Mouse (Mus musculus) testis, adult 2 months (tissue): ENCODE measurements around the gene Vegfa. TPM values are rescaled to one million over a fixed set of nuclear protein-coding genes. Genes with fewer than 3 reads are reported as not detected.

ENCODE experiments used
- H3K27ac ChIP-seq: fragments of 200-500 bp; 2 replicates; pipeline ENCODE4 v1.5.1; 2012; ENCODE audit warnings: low read depth, low read length; ENCODE audit not compliant: control insufficient read depth, insufficient read depth
- H3K27me3 ChIP-seq: fragments of 200-500 bp; 2 replicates; pipeline ENCODE4 v1.6.1; 2012; ENCODE audit warnings: mild to moderate bottlenecking, low read length, moderate library complexity; ENCODE audit not compliant: control insufficient read depth, insufficient read depth
- H3K36me3 ChIP-seq: fragments of 200-500 bp; 2 replicates; pipeline ENCODE4 v1.6.1; 2012; ENCODE audit warnings: mild to moderate bottlenecking, low read length; ENCODE audit not compliant: control insufficient read depth, insufficient read depth
- H3K4me1 ChIP-seq: fragments of 200-500 bp; 2 replicates; pipeline ENCODE4 v1.6.1; 2012; ENCODE audit warnings: low read length; ENCODE audit not compliant: control insufficient read depth, insufficient read depth
- H3K4me3 ChIP-seq: fragments of 200-500 bp; 2 replicates; pipeline ENCODE4 v1.5.1; 2012; ENCODE audit warnings: low read depth, mild to moderate bottlenecking, low read length, moderate library complexity, mixed read lengths; ENCODE audit not compliant: control insufficient read depth
- CTCF ChIP-seq: fragments of 200-500 bp; IDR thresholded peaks from 2 replicates; pipeline ENCODE4 v1.5.1; 2012; ENCODE audit warnings: low read depth, mild to moderate bottlenecking, inconsistent platforms, low read length, moderate library complexity; ENCODE audit not compliant: control insufficient read depth, insufficient read depth, insufficient replicate concordance
- POLR2A ChIP-seq: fragments of 200-500 bp; IDR thresholded peaks from 2 replicates; pipeline ENCODE4 v1.6.1; 2012; ENCODE audit warnings: low read depth, mild to moderate bottlenecking, inconsistent platforms, low read length, moderate library complexity; ENCODE audit not compliant: control insufficient read depth
- polyA plus RNA-seq: library from polyadenylated mRNA; depleted of rRNA; stranded (reverse); fragments of >200 nt; gene quantifications from 2 replicates; pipeline ENCODE4 v1.2.3, GENCODE M21; 2012

Gene Vegfa
- polyA plus RNA-seq, 1 experiment, result 13.2 TPM

GRCm38 (mm10) chr17:46012211-46012610 is 20.0 kb downstream of the Vegfa start:
- Histone ChIP-seq H3K4me1 (no peaks in the 10 kb centered on the region), H3K27ac (no peak overlapping the region), H3K27me3 (no peaks in the 10 kb centered on the region), H3K36me3 (no peaks in the 10 kb centered on the region), H3K4me3 (no peak overlapping the region)
- TF ChIP-seq POLR2A, result no peak
- no peak for TF ChIP-seq CTCF

GRCm38 (mm10) chr17:46010462-46010861 is 21.7 kb downstream of the Vegfa start:
- H3K27ac ChIP-seq, result no peak overlapping the region
- no peaks in the 10 kb centered on the region for H3K4me1 ChIP-seq
- H3K27me3 ChIP-seq, result no peaks in the 10 kb centered on the region
- no peak for TF ChIP-seq CTCF
- no peak overlapping the region for H3K4me3 ChIP-seq
- H3K36me3 ChIP-seq, result no peaks in the 10 kb centered on the region

DNA sequence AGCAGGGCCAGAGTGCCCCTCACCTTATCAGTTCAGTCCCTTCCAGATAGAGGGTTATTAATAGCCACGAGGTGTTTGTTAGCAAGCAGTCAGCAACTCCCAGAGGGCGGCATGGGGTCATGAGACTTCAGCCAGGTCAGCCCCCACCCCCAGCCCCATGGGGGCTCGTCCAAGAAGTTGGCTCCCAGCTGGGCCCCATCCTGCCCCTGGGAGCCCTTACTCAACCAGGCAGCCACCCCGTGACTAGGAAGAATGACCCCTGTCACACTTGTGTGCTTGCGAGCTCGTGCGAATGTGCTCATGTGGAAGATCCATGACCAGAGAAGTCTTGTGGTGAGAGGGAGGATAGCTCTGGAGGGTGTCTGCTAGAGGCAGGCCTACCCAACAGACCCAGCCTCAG is 23.0 kb downstream of the Vegfa start:
- H3K4me3 ChIP-seq, result no peak overlapping the region
- no peaks in the 10 kb centered on the region for H3K4me1 ChIP-seq
- H3K27ac ChIP-seq, result no peak overlapping the region
- H3K36me3 ChIP-seq, result no peaks in the 10 kb centered on the region
- no peaks in the 10 kb centered on the region for H3K27me3 ChIP-seq
- no peak for TF ChIP-seq CTCF
- TF ChIP-seq POLR2A, result no peak

DNA sequence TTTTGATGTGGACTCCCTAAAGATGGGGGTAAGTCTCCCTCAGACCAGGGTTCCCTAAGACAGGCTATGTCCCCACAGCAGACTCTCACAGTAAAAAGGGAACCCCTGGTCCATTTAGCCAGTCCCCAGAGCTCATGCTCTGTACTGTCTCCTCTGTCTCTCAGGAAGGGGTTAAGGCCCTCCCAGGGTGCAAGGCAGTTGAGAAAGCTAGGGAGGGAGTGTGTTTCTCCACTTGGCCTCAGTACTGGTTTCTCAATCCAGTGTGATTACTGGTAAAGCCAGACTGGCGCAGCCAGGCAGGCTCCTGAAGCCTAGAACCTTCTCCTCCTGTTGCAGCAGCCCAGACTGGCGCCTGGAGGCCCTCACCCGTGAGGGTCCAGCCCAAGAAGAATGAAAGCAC is 26.7 kb downstream of the Vegfa start:
- H3K36me3 ChIP-seq, result no peaks in the 10 kb centered on the region
- no peaks in the 10 kb centered on the region for H3K27me3 ChIP-seq
- no peaks in the 10 kb centered on the region for H3K4me1 ChIP-seq
- no peak for TF ChIP-seq CTCF
- TF ChIP-seq POLR2A, result no peak
- no peak overlapping the region for H3K4me3 ChIP-seq
- H3K27ac ChIP-seq, result no peak overlapping the region

GRCm38 (mm10) chr17:46004482-46004881 is 27.7 kb downstream of the Vegfa start:
- Histone ChIP-seq H3K4me3 (no peak overlapping the region), H3K4me1 (no peaks in the 10 kb centered on the region), H3K36me3 (no peaks in the 10 kb centered on the region), H3K27me3 (no peaks in the 10 kb centered on the region), H3K27ac (no peak overlapping the region)
- TF ChIP-seq CTCF (no peak), POLR2A (no peak)

- H3K27ac ChIP-seq, result no peak overlapping the region
- H3K27me3 ChIP-seq, result no peaks in the 10 kb centered on the region
- no peaks in the 10 kb centered on the region for H3K36me3 ChIP-seq
- no peak overlapping the region for H3K4me3 ChIP-seq
- no peak for TF ChIP-seq CTCF
- no peak for TF ChIP-seq POLR2A
- H3K4me1 ChIP-seq, result no peaks in the 10 kb centered on the region
Measured at GRCm38 (mm10) chr17:46003717-46004481, 28.3 kb downstream of the Vegfa start.

GRCm38 (mm10) chr17:45999366-45999940 is 32.7 kb downstream of the Vegfa start:
- H3K36me3 ChIP-seq, result no peaks in the 10 kb centered on the region
- TF ChIP-seq POLR2A, result no peak
- TF ChIP-seq CTCF, result no peak
- no peaks in the 10 kb centered on the region for H3K4me1 ChIP-seq
- H3K27me3 ChIP-seq, result no peaks in the 10 kb centered on the region
- no peak overlapping the region for H3K4me3 ChIP-seq
- H3K27ac ChIP-seq, result no peak overlapping the region

GRCm38 (mm10) chr17:45998363-45998762 is 33.8 kb downstream of the Vegfa start:
- Histone ChIP-seq H3K36me3 (no peaks in the 10 kb centered on the region), H3K27me3 (no peaks in the 10 kb centered on the region), H3K4me1 (no peaks in the 10 kb centered on the region), H3K27ac (no peak overlapping the region), H3K4me3 (no peak overlapping the region)
- no peak for TF ChIP-seq POLR2A
- TF ChIP-seq CTCF, result no peak
